Mouse (Mus musculus): ENCODE data around the gene Ptms. TPM values are rescaled to one million over a fixed set of nuclear protein-coding genes. Genes with fewer than 3 reads are reported as not detected.

Gene Ptms
- polyA plus RNA-seq, 1 experiment from 2014 or later, result 701 TPM

DNA sequence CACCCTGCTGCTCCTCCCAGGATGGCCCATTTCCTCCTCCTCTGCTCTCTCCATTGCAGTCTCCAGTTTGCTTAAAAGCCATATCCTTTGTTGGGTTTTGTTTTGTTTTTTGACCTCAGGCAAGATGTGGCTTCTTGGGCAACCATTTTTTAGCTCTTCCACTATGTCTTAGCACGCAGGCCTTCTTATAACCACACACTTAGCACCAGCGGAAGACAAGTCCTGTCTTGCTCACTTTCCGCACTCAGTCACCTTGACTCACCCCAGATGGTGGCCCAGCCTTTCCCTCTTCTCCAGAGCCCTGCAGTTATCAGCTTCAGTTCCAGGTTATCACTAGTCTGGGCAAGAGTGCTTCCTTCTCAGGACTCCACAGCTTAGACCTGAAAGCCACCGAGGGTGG, 35.3 kb upstream of the Ptms start:
- no peaks in the 10 kb centered on the region for H3K9me3 ChIP-seq (ENCODE audit: control insufficient read depth, low read length)
- 97% methylated on average over 4 of the region's 4 CpGs for WGBS
- ATAC-seq, result no peak
- no peak overlapping the region for H3K9ac ChIP-seq (replicated peaks; ENCODE audit: low read depth, low read length)
- no peaks in the 10 kb centered on the region for H3K27me3 ChIP-seq (replicated peaks; ENCODE audit: control insufficient read depth, insufficient read depth, low read length)
- H3K4me2 ChIP-seq (ENCODE audit: low read length), result no peak overlapping the region
- peaks cover 11% of the 10 kb centered on the region for H3K36me3 ChIP-seq (ENCODE audit: control insufficient read depth, insufficient read depth)
- no peaks in the 10 kb centered on the region for H3K4me1 ChIP-seq (replicated peaks; ENCODE audit: control insufficient read depth, insufficient read depth, low read length)
- no peak overlapping the region for H3K27ac ChIP-seq (ENCODE audit: low read length)
- H3K4me3 ChIP-seq (replicated peaks; ENCODE audit: low read length), result no peak overlapping the region

DNA sequence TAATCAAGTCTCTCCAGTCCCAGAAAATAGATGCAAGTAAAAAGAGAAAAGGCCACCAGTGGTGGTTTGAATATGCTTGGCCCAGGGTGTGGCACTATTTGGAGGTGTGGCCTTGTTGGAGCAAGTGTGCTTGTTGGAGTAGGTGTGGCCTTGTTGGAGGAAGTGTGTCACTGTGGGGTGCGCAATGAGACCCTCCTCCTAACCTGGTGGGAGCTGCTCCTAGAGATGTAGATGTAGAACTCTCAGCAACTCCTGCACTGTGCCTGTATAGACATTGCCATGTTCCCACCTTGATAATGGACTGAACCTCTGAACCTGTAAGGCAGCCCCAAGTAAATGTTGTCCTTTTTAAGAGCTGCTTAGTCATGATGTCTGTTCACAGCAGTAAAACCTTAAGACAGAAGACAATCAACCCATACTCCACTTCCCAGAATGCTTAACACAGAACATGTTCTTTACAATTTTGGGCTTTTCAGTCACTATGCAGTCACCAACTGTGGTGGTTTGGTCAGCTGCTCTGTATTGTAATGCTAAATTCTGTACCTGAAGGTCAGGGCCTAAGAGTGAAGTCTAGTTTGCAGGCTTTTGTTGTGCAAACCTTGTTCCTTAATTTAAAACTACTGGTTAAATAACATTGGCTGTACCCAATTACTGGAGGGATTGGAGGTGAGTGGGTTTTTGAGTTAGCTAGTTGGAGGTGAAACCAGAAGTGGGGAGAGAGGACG, 34.2 kb upstream of the Ptms start:
- no peaks in the 10 kb centered on the region for H3K4me1 ChIP-seq (replicated peaks; ENCODE audit: control insufficient read depth, insufficient read depth, low read length)
- H3K9ac ChIP-seq (replicated peaks; ENCODE audit: low read depth, low read length), result no peak overlapping the region
- H3K36me3 ChIP-seq (ENCODE audit: control insufficient read depth, insufficient read depth), result peaks cover 6% of the 10 kb centered on the region
- WGBS, result 82% methylated on average over 2 of the region's 2 CpGs
- H3K4me2 ChIP-seq (ENCODE audit: low read length), result no peak overlapping the region
- no peak overlapping the region for H3K27ac ChIP-seq (ENCODE audit: low read length)
- H3K4me3 ChIP-seq (replicated peaks; ENCODE audit: low read length), result no peak overlapping the region
- no peak for ATAC-seq
- H3K9me3 ChIP-seq (ENCODE audit: control insufficient read depth, low read length), result no peaks in the 10 kb centered on the region
- H3K27me3 ChIP-seq (replicated peaks; ENCODE audit: control insufficient read depth, insufficient read depth, low read length), result no peaks in the 10 kb centered on the region

DNA sequence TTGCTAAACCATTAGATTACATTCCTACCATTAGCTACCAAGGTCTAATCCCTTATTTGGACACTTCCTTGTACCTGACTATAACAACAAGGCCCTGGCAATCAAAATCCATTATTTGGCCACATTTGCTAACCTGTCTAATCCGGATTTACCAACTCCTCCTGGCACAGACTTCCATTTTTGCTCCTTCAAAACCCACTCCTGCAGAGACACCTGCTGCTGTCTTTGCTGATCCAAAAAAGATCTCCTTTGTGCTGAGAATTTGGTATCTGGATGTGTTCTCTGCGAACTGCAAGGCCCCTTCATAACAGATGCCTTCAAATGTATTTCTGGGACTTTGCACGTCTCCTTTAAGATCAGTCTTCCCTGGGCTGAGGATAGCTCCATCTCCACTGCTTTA, 23.6 kb upstream of the Ptms start:
- H3K9ac ChIP-seq (replicated peaks; ENCODE audit: low read depth, low read length), result no peak overlapping the region
- H3K27ac ChIP-seq (ENCODE audit: low read length), result no peak overlapping the region
- no peaks in the 10 kb centered on the region for H3K36me3 ChIP-seq (ENCODE audit: control insufficient read depth, insufficient read depth)
- WGBS, result 90% methylated on average over 3 of the region's 3 CpGs
- H3K4me3 ChIP-seq (replicated peaks; ENCODE audit: low read length), result no peak overlapping the region
- H3K4me1 ChIP-seq (replicated peaks; ENCODE audit: control insufficient read depth, insufficient read depth, low read length), result no peaks in the 10 kb centered on the region
- ATAC-seq, result no peak
- no peaks in the 10 kb centered on the region for H3K27me3 ChIP-seq (replicated peaks; ENCODE audit: control insufficient read depth, insufficient read depth, low read length)
- no peak overlapping the region for H3K4me2 ChIP-seq (ENCODE audit: low read length)
- no peaks in the 10 kb centered on the region for H3K9me3 ChIP-seq (ENCODE audit: control insufficient read depth, low read length)

DNA sequence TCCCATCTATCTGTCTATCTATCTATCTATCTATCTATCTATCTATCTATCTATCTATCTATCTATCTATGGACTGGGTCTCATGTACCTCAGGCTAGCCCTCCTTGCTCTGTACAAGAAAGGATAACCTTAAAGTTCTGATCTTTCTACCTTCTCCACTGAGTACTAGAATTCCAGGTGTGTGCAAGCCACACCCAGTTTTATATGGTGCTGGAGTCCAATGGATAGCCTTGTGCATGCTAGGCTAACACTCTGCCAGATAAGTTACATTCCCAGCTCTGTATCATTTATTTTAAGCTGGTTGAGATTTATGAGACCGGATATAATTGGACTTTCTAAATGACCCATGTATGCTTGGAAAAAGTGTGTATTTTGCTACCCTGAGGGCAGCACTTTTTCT, 21.8 kb upstream of the Ptms start:
- Histone ChIP-seq H3K27ac (ENCODE audit: low read length) (no peak overlapping the region), H3K9me3 (ENCODE audit: control insufficient read depth, low read length) (no peaks in the 10 kb centered on the region), H3K4me2 (ENCODE audit: low read length) (no peak overlapping the region), H3K4me3 (replicated peaks; ENCODE audit: low read length) (no peak overlapping the region), H3K9ac (replicated peaks; ENCODE audit: low read depth, low read length) (no peak overlapping the region), H3K27me3 (replicated peaks; ENCODE audit: control insufficient read depth, insufficient read depth, low read length) (no peaks in the 10 kb centered on the region), H3K36me3 (ENCODE audit: control insufficient read depth, insufficient read depth) (no peaks in the 10 kb centered on the region), H3K4me1 (replicated peaks; ENCODE audit: control insufficient read depth, insufficient read depth, low read length) (no peaks in the 10 kb centered on the region)
- 90% methylated on average over 1 of the region's 1 CpGs for WGBS
- ATAC-seq, result no peak

DNA sequence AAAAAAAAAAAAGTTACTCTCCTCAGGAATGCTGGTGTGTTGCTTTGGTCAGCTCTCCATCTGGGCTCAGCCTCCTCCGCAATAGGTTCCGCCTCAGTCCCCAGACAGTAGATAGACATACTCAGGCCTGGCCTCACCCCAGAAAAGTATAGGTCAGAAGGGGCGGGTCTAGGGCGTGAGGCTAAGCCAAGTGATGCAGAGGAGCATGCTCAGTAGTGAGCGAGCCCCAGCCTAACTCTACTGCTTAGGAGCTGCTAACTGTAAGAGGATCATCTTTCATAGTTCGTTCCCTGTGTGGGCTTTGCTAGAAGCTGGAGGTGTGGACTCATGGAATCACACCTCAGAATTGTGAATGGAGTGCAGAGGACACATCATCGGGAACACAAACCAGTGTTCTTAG, 18.7 kb upstream of the Ptms start:
- Histone ChIP-seq H3K9ac (replicated peaks; ENCODE audit: low read depth, low read length) (no peak overlapping the region), H3K4me1 (replicated peaks; ENCODE audit: control insufficient read depth, insufficient read depth, low read length) (no peaks in the 10 kb centered on the region), H3K4me3 (replicated peaks; ENCODE audit: low read length) (no peak overlapping the region), H3K9me3 (ENCODE audit: control insufficient read depth, low read length) (no peaks in the 10 kb centered on the region), H3K4me2 (ENCODE audit: low read length) (no peak overlapping the region), H3K36me3 (ENCODE audit: control insufficient read depth, insufficient read depth) (peaks cover 24% of the 10 kb centered on the region), H3K27ac (ENCODE audit: low read length) (no peak overlapping the region), H3K27me3 (replicated peaks; ENCODE audit: control insufficient read depth, insufficient read depth, low read length) (no peaks in the 10 kb centered on the region)
- 95% methylated on average over 7 of the region's 7 CpGs for WGBS
- no peak for ATAC-seq

DNA sequence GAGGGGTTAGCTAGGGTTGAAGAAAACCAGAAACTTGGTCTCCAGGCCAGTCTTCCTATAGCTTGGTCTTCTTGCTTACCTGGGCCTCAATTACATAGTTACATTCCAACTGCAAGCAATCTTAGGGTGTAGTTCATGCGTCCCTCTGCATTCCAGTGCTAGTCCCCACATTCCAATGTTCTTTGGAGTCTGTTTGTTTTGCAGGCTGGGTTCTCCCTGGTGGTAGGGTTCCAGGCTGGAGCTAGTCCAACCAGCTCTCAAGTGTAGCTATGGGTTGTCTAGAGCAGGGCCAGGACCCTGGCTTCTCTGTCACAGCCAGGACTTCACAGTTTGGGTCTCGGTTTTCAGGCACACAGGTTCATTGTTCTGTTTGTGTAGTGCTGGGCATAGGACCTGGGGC, 17.6 kb upstream of the Ptms start:
- Histone ChIP-seq H3K4me3 (replicated peaks; ENCODE audit: low read length) (no peak overlapping the region), H3K9me3 (ENCODE audit: control insufficient read depth, low read length) (no peaks in the 10 kb centered on the region), H3K27ac (ENCODE audit: low read length) (no peak overlapping the region), H3K4me1 (replicated peaks; ENCODE audit: control insufficient read depth, insufficient read depth, low read length) (peaks cover 4% of the 10 kb centered on the region), H3K9ac (replicated peaks; ENCODE audit: low read depth, low read length) (no peak overlapping the region), H3K27me3 (replicated peaks; ENCODE audit: control insufficient read depth, insufficient read depth, low read length) (no peaks in the 10 kb centered on the region), H3K36me3 (ENCODE audit: control insufficient read depth, insufficient read depth) (peaks cover 26% of the 10 kb centered on the region), H3K4me2 (ENCODE audit: low read length) (no peak overlapping the region)
- 87% methylated on average over 2 of the region's 2 CpGs for WGBS
- no peak for ATAC-seq

DNA sequence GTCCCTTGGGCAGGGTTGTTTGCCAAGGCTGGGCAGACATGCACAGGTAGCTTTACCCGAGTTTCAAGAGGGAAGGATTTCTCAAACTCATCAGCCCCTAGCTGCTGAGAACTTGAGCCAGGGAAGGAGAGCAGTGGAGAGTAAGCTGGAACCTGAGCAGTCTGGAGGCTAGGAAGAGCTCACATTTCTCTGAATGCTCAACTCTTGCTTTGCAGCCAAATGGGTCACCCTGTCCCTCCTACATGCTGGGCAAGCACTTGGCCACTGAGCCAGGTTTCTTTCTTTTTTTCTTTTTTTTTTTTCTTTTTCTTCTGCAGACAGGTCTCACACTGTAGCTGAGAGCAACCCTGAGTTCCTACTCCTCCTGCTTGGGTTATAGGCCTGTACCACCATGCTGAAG, 16.8 kb upstream of the Ptms start:
- H3K36me3 ChIP-seq (ENCODE audit: control insufficient read depth, insufficient read depth), result peaks cover 26% of the 10 kb centered on the region
- H3K27ac ChIP-seq (ENCODE audit: low read length), result no peak overlapping the region
- no peak overlapping the region for H3K4me2 ChIP-seq (ENCODE audit: low read length)
- no peak overlapping the region for H3K4me3 ChIP-seq (replicated peaks; ENCODE audit: low read length)
- H3K27me3 ChIP-seq (replicated peaks; ENCODE audit: control insufficient read depth, insufficient read depth, low read length), result no peaks in the 10 kb centered on the region
- no peak for ATAC-seq
- no peak overlapping the region for H3K9ac ChIP-seq (replicated peaks; ENCODE audit: low read depth, low read length)
- 89% methylated on average over 1 of the region's 1 CpGs for WGBS
- H3K4me1 ChIP-seq (replicated peaks; ENCODE audit: control insufficient read depth, insufficient read depth, low read length), result peaks cover 10% of the 10 kb centered on the region
- H3K9me3 ChIP-seq (ENCODE audit: control insufficient read depth, low read length), result no peaks in the 10 kb centered on the region

DNA sequence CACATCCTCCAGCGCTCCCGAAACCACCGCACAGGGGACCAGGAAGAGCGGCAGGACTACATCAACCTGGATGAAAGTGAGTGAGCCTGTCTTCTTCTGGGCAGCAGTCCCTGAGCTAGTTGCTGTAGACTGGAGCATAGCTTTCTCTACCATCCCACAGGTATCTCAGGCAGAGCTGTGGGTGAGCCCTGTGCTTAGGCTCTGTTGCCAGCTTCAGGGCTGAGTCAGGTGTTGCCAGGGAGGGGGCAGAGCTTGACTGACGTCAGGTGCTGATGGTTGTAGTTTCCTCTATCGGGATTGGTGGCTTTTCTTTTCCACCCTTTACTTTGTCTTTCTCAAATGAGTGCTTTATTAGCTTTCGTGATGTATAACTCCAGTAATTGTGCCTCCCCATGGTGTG, 14.8 kb upstream of the Ptms start:
- no peaks in the 10 kb centered on the region for H3K9me3 ChIP-seq (ENCODE audit: control insufficient read depth, low read length)
- peaks cover 16% of the 10 kb centered on the region for H3K4me1 ChIP-seq (replicated peaks; ENCODE audit: control insufficient read depth, insufficient read depth, low read length)
- H3K36me3 ChIP-seq (ENCODE audit: control insufficient read depth, insufficient read depth), result peaks cover 26% of the 10 kb centered on the region
- no peak overlapping the region for H3K4me3 ChIP-seq (replicated peaks; ENCODE audit: low read length)
- no peak overlapping the region for H3K9ac ChIP-seq (replicated peaks; ENCODE audit: low read depth, low read length)
- 91% methylated on average over 7 of the region's 7 CpGs for WGBS
- H3K27me3 ChIP-seq (replicated peaks; ENCODE audit: control insufficient read depth, insufficient read depth, low read length), result no peaks in the 10 kb centered on the region
- H3K27ac ChIP-seq (ENCODE audit: low read length), result no peak overlapping the region
- H3K4me2 ChIP-seq (ENCODE audit: low read length), result no peak overlapping the region
- no peak for ATAC-seq

DNA sequence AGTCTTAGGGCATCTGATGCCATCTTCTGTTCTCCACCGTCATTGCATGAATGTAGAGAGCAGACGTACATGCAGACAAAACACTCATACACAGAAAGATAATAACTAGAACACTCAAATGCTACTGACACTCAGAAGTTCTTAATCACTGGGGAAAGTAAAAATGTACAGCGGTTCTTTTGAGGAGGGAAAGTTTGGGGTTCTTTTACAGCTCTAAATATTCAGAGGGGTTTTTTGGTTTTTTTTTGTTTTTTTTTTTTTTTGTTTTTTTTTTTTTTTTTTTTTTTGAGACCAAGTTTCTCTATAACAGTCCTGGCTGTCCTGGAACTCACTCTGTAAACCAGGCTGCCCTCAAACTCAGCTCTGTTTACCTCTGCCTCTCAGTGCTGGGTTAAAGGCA, 13.2 kb upstream of the Ptms start:
- Histone ChIP-seq H3K36me3 (ENCODE audit: control insufficient read depth, insufficient read depth) (peaks cover 26% of the 10 kb centered on the region), H3K9me3 (ENCODE audit: control insufficient read depth, low read length) (no peaks in the 10 kb centered on the region), H3K4me1 (replicated peaks; ENCODE audit: control insufficient read depth, insufficient read depth, low read length) (peaks cover 16% of the 10 kb centered on the region), H3K9ac (replicated peaks; ENCODE audit: low read depth, low read length) (no peak overlapping the region), H3K27ac (ENCODE audit: low read length) (no peak overlapping the region), H3K4me2 (ENCODE audit: low read length) (no peak overlapping the region), H3K27me3 (replicated peaks; ENCODE audit: control insufficient read depth, insufficient read depth, low read length) (no peaks in the 10 kb centered on the region), H3K4me3 (replicated peaks; ENCODE audit: low read length) (no peak overlapping the region)
- no peak for ATAC-seq
- 87% methylated on average over 3 of the region's 3 CpGs for WGBS

DNA sequence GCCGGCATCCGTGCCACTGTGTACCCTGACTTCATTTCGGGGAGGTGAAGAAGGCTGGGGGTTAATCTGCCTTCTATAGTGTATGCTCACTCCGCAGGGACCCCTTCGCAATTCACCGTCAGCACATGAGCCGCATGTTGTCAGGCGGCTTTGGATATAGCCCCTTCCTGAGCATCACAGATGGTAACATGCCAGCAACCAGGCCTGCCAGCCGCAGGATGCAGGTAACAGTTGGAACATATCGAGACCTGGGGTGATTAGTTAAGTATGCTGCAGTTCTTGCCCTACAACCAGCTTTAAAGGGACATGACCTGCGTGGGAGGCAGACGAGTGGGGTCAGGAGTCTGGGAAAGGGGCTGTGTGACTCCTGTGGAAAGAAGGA, 12.4 kb upstream of the Ptms start:
- H3K36me3 ChIP-seq (ENCODE audit: control insufficient read depth, insufficient read depth), result peaks cover 26% of the 10 kb centered on the region
- H3K4me3 ChIP-seq (replicated peaks; ENCODE audit: low read length), result peak overlapping the region; percentile 90
- peak overlapping the region; percentile 74 for H3K4me2 ChIP-seq (ENCODE audit: low read length)
- peak overlapping the region; percentile 98 for H3K9ac ChIP-seq (replicated peaks; ENCODE audit: low read depth, low read length)
- ATAC-seq, result no peak
- peaks cover 16% of the 10 kb centered on the region for H3K4me1 ChIP-seq (replicated peaks; ENCODE audit: control insufficient read depth, insufficient read depth, low read length)
- H3K27me3 ChIP-seq (replicated peaks; ENCODE audit: control insufficient read depth, insufficient read depth, low read length), result no peaks in the 10 kb centered on the region
- WGBS, result 37% methylated on average over 12 of the region's 12 CpGs
- no peaks in the 10 kb centered on the region for H3K9me3 ChIP-seq (ENCODE audit: control insufficient read depth, low read length)
- H3K27ac ChIP-seq (ENCODE audit: low read length), result no peak overlapping the region
